20 mouse cellular contexts compared by ENCODE assay signal in genomic region chr12:113153971-113154370, GRCm38 (mm10). TPM values are rescaled to one million over a fixed set of nuclear protein-coding genes. Genes with fewer than 3 reads are reported as not detected.
A peak's percentile ranks its signal among the peaks of the same experiment; 100 is the strongest.
DNase-seq lines count a peak whose midpoint lies in the region; TF ChIP-seq lines count a peak whose summit lies in the region.
"Had no signal": no experiment of that assay in that cellular context is flagged by ENCODE, and none has a peak within 500 bp of the region (broad histone marks: within the 10 kb centered on the region; RNA-seq: fewer than 3 reads in every experiment).

No protein-coding gene starts in this region.

- no peak for TF ChIP-seq CTCF in heart, adult 2 months (IDR thresholded peaks at IDR 0.05)
- no peak for TF ChIP-seq CTCF in bone marrow, adult 2 months (IDR thresholded peaks at IDR 0.05; ENCODE audit: control insufficient read depth, insufficient read depth, low read length)

- no peak overlapping the region for H3K9ac ChIP-seq in heart, adult 2 months (ENCODE audit: low read depth, low read length)
- H3K9ac ChIP-seq: embryonic facial prominence, embryonic 12.5 days; forebrain, embryonic 15.5 days; hindbrain, embryonic 13.5 days; midbrain, embryonic 12.5 days; neural tube, embryonic 15.5 days had no signal

- no peak for TF ChIP-seq EP300 in heart, adult 2 months (IDR thresholded peaks at IDR 0.05; ENCODE audit: insufficient read depth, low read depth, low read length)

- TF ChIP-seq POLR2A in heart, adult 2 months (IDR thresholded peaks at IDR 0.05; ENCODE audit: insufficient read depth, low read depth, low read length): no peak
- no peak for TF ChIP-seq POLR2A in bone marrow, adult 2 months (IDR thresholded peaks at IDR 0.05; ENCODE audit: borderline replicate concordance, control insufficient read depth, low read depth, low read length)

- no peak overlapping the region; the same call in 1 of the 2 replicates for H3K4me3 ChIP-seq in heart, adult 2 months
- no peak overlapping the region for H3K4me3 ChIP-seq in bone marrow, adult 2 months (replicated peaks; ENCODE audit: control insufficient read depth, low read depth, low read length)
- H3K4me3 ChIP-seq in brown adipose tissue, adult 24 weeks (ENCODE audit: insufficient read depth, low read depth, low read length): peak overlapping the region; percentile 77
- H3K4me3 ChIP-seq: embryonic facial prominence, embryonic 12.5 days; forebrain, embryonic 15.5 days; hindbrain, embryonic 13.5 days; layer of hippocampus, adult 2 months; limb, embryonic 10.5 days; midbrain, embryonic 12.5 days; neural tube, embryonic 15.5 days had no signal

- H3K4me1 ChIP-seq in heart, adult 2 months (ENCODE audit: control insufficient read depth, insufficient read depth, low read length): peaks cover 18% of the 10 kb centered on the region
- H3K4me1 ChIP-seq in bone marrow, adult 2 months (ENCODE audit: control insufficient read depth, insufficient read depth, low read length): peaks cover 3% of the 10 kb centered on the region; the same call in 1 of the 2 replicates
- H3K4me1 ChIP-seq in brown adipose tissue, adult 24 weeks (ENCODE audit: control insufficient read depth, insufficient read depth, insufficient read length, low read length): peaks cover 5% of the 10 kb centered on the region; the same call in 1 of the 2 replicates

- DNase-seq in heart, adult 2 months: peak; percentile 52 to 59
- no peak for DNase-seq in heart, postnatal 10 days
- DNase-seq in lung, adult 18-20 months: peak; percentile 49 to 53
- no peak for DNase-seq in lung, postnatal 4 days
- no peak for DNase-seq in yolk sac, embryonic 10.5 days (ENCODE audit: low spot score)
- DNase-seq: lung, postnatal 14 days; right cerebral cortex, postnatal 4 days; thymus, adult 18-20 months had no signal

- no peaks in the 10 kb centered on the region for H3K27me3 ChIP-seq in heart, adult 2 months (ENCODE audit: control insufficient read depth, insufficient read depth, low read length)
- H3K27me3 ChIP-seq: heart, embryonic 15.5 days had no signal

- no peaks in the 10 kb centered on the region for H3K36me3 ChIP-seq in heart, adult 2 months (ENCODE audit: control insufficient read depth, insufficient read depth, low read length)
- H3K36me3 ChIP-seq: embryonic facial prominence, embryonic 12.5 days; forebrain, embryonic 15.5 days; heart, embryonic 15.5 days; hindbrain, embryonic 13.5 days; neural tube, embryonic 15.5 days had no signal

- intact Hi-C loops in heart, adult 2 months (cut with DNase I): loop anchor here (5.0 kb wide), 1 partner anchor 327 kb away; the partner anchor contains the start of gene Cdca4
- intact Hi-C loops in heart, postnatal 10 days (cut with DNase I): loop anchor here (2.0 kb wide), 1 partner anchor 149 kb away; no protein-coding TSS in a partner anchor

- no peaks in the 10 kb centered on the region; the same call in 1 of the 2 replicates for H3K79me2 ChIP-seq in heart, adult 2 months (replicated peaks; ENCODE audit: control insufficient read depth, insufficient read depth, low read length)

- H3K27ac ChIP-seq in heart, adult 2 months: peak overlapping the region; percentile 87
- peak overlapping the region; percentile 11; the same call in 1 of the 2 replicates for H3K27ac ChIP-seq in bone marrow, adult 2 months (ENCODE audit: control insufficient read depth, insufficient read depth, low read depth, low read length, poor library complexity)
- H3K27ac ChIP-seq in brown adipose tissue, adult 24 weeks (replicated peaks; ENCODE audit: low read depth, low read length): peak overlapping the region; percentile 44
- H3K27ac ChIP-seq: embryonic facial prominence, embryonic 12.5 days; forebrain, embryonic 15.5 days; hindbrain, embryonic 13.5 days; layer of hippocampus, adult 2 months; limb, embryonic 10.5 days; midbrain, embryonic 12.5 days; neural tube, embryonic 15.5 days had no signal

- 69% methylated on average over 7 of the region's 7 CpGs for WGBS in heart, adult 2 months
- WGBS in bone marrow, adult 2 months: 76% methylated on average over 7 of the region's 7 CpGs

RNA-seq across cellular contexts. Expression of gene Tedc1, which starts 2.2 kb away (rescaled TPM):
- under 1 TPM; 0.34 to 0.52 TPM for total RNA-seq in heart, adult 2 months (2021)
- 0.45 and 0.67 TPM in 2 replicates for polyA plus RNA-seq in heart, adult 2 months (2012; rRNA removed)
- 1 to 10 TPM; 2.5 to 2.8 TPM for total RNA-seq in heart, postnatal 10 days (2021)
- polyA plus RNA-seq in bone marrow, adult 2 months (2011; ENCODE audit: insufficient read depth, insufficient read length, low replicate concordance, missing spikeins): 7.0 and 16.0 TPM in 2 replicates
- not detected in 2 replicates for polyA plus RNA-seq in brown adipose tissue, adult 24 weeks (2012; ENCODE audit: insufficient read depth, insufficient read length, missing spikeins)

RNA-seq across cellular contexts. Expression of gene Crip1, which starts 7.9 kb away (rescaled TPM):
- 100 to 1,000 TPM; 194 to 200 TPM for total RNA-seq in heart, adult 2 months (2021)
- polyA plus RNA-seq in heart, adult 2 months (2012; rRNA removed): 429 and 531 TPM in 2 replicates
- total RNA-seq in heart, postnatal 10 days (2021): 100 to 1,000 TPM; 260 to 267 TPM
- 166 and 201 TPM in 2 replicates for polyA plus RNA-seq in bone marrow, adult 2 months (2011; ENCODE audit: insufficient read depth, insufficient read length, low replicate concordance, missing spikeins)
- 117 and 127 TPM in 2 replicates for polyA plus RNA-seq in brown adipose tissue, adult 24 weeks (2012; ENCODE audit: insufficient read depth, insufficient read length, missing spikeins)

RNA-seq across cellular contexts. Expression of gene Crip2, which starts 13.9 kb away (rescaled TPM):
- 1,000 to 10,000 TPM; 1,390 to 1,660 TPM for total RNA-seq in heart, adult 2 months (2021)
- 3,159 and 3,188 TPM in 2 replicates for polyA plus RNA-seq in heart, adult 2 months (2012; rRNA removed)
- total RNA-seq in heart, postnatal 10 days (2021): 1,000 to 10,000 TPM; 1,259 to 1,405 TPM
- 23.6 and 24.6 TPM in 2 replicates for polyA plus RNA-seq in bone marrow, adult 2 months (2011; ENCODE audit: insufficient read depth, insufficient read length, low replicate concordance, missing spikeins)
- polyA plus RNA-seq in brown adipose tissue, adult 24 weeks (2012; ENCODE audit: insufficient read depth, insufficient read length, missing spikeins): 29.0 and 29.8 TPM in 2 replicates

RNA-seq across cellular contexts. Expression of gene Tmem121, which starts 31.8 kb away (rescaled TPM):
- under 1 TPM in 1 of 2 experiments, not detected in 1; 0.18 TPM for total RNA-seq in heart, adult 2 months (2021)
- polyA plus RNA-seq in heart, adult 2 months (2012; rRNA removed): 0.41 TPM in 1 of 2 replicates, not detected in the other
- under 1 TPM; 0.43 to 0.97 TPM for total RNA-seq in heart, postnatal 10 days (2021)
- polyA plus RNA-seq in bone marrow, adult 2 months (2011; ENCODE audit: insufficient read depth, insufficient read length, low replicate concordance, missing spikeins): not detected in 2 replicates
- not detected in 2 replicates for polyA plus RNA-seq in brown adipose tissue, adult 24 weeks (2012; ENCODE audit: insufficient read depth, insufficient read length, missing spikeins)
- total RNA-seq: G1E had no signal
- polyA plus RNA-seq: CD4-positive, CD25-positive, alpha-beta regulatory T cell, adult 4 months; G1E had no signal

RNA-seq across cellular contexts. Expression of gene Mta1, which starts 55.9 kb away (rescaled TPM):
- total RNA-seq in heart, adult 2 months (2021): 10 to 100 TPM; 44.8 to 54.8 TPM
- polyA plus RNA-seq in heart, adult 2 months (2012; rRNA removed): 35.4 and 42.4 TPM in 2 replicates
- total RNA-seq in heart, postnatal 10 days (2021): 10 to 100 TPM; 50.1 TPM
- polyA plus RNA-seq in bone marrow, adult 2 months (2011; ENCODE audit: insufficient read depth, insufficient read length, low replicate concordance, missing spikeins): 17.9 and 20.9 TPM in 2 replicates
- 19.6 and 20.6 TPM in 2 replicates for polyA plus RNA-seq in brown adipose tissue, adult 24 weeks (2012; ENCODE audit: insufficient read depth, insufficient read length, missing spikeins)

Comparison
In these comparisons a context has a peak if more than half of its experiments do, and no peak if none do; other contexts are left out.
1. DNase-seq: peak in heart, adult 2 months (2 of 2) and lung, adult 18-20 months (2 of 2); none in heart, postnatal 10 days (0 of 2), lung, postnatal 4 days (0 of 2) and yolk sac, embryonic 10.5 days (single experiment).
2. H3K27ac ChIP-seq: peak in every context shown above with its lines; median percentile 87 in heart, adult 2 months; 44 in brown adipose tissue, adult 24 weeks; 11 in bone marrow, adult 2 months.
3. RNA of gene Crip2, which starts 13.9 kb away (polyA plus RNA-seq): 3,159 to 3,188 TPM in heart, adult 2 months; 29.0 to 29.8 TPM in brown adipose tissue, adult 24 weeks and 23.6 to 24.6 TPM in bone marrow, adult 2 months; every median in the first group is over 100 times any median in the second.